9 mouse cellular contexts compared by ENCODE assay signal in the genomic region with DNA sequence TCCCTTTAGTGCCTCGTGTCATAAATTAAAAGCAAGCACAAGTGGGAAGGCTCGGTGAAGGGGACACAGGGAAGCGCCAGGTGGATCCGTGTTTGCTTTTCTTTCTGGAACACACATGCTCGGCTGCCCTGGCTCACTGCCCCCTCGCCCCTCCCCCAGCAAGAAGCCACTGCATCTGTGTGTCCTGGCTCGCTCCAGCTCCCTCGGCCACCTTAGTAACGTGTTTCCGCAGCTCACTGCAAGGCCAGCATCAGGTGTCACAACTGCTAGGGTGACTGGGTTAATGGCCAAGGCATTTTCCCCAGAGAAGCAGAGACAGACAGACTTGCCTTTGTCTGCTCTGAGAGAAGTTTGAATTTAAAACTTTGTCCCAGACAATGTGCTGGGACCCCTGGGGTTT.
A peak's percentile ranks its signal among the peaks of the same experiment; 100 is the strongest.
DNase-seq lines count a peak whose midpoint lies in the region; ATAC-seq and TF ChIP-seq lines count a peak whose summit lies in the region.
"Had no signal": no experiment of that assay in that cellular context is flagged by ENCODE, and none has a peak within 500 bp of the region (broad histone marks: within the 10 kb centered on the region; RNA-seq: fewer than 3 reads in every experiment).

No protein-coding gene starts in this region.

- no peak overlapping the region for H3K4me2 ChIP-seq in embryonic facial prominence, embryonic 11.5 days (ENCODE audit: low read depth, low read length)
- H3K4me2 ChIP-seq in stomach, postnatal 0 days (replicated peaks; ENCODE audit: low read depth): no peak overlapping the region

- peak; percentile 57 to 72 for DNase-seq in kidney, postnatal 4 days
- DNase-seq in kidney, adult 11 months: no peak
- no peak for DNase-seq in embryonic facial prominence, embryonic 11.5 days (ENCODE audit: low spot score)
- peak; percentile 72 for DNase-seq in gastrocnemius, postnatal 25 days
- peak; percentile 60 for DNase-seq in neural tube, embryonic 10.5 days (ENCODE audit: extremely low spot score, low spot score)
- DNase-seq in stomach, postnatal 0 days (ENCODE audit: low spot score): no peak
- DNase-seq in c-Kit-positive CD71-positive TER-119-positive erythroid progenitor cells, embryonic 14.5 days (ENCODE audit: low spot score): no peak
- DNase-seq in adrenal gland, postnatal 25 days: no peak
- DNase-seq: heart, postnatal 36 days had no signal

- no peak overlapping the region for H3K4me3 ChIP-seq in embryonic facial prominence, embryonic 11.5 days (ENCODE audit: low read depth, low read length)
- no peak overlapping the region for H3K4me3 ChIP-seq in stomach, postnatal 0 days (ENCODE audit: low read depth, low read length)

- H3K27ac ChIP-seq in embryonic facial prominence, embryonic 11.5 days (replicated peaks; ENCODE audit: low read depth, low read length): no peak overlapping the region
- H3K27ac ChIP-seq in stomach, postnatal 0 days (replicated peaks): no peak overlapping the region

- H3K9me3 ChIP-seq in embryonic facial prominence, embryonic 11.5 days (replicated peaks; ENCODE audit: control insufficient read depth, low read length): no peaks in the 10 kb centered on the region
- H3K9me3 ChIP-seq in stomach, postnatal 0 days (ENCODE audit: control insufficient read depth, low read length): no peaks in the 10 kb centered on the region

- 0 out of 2 replicates have a peak overlapping the region, but pooled peaks have one; percentile 23 for H3K9ac ChIP-seq in embryonic facial prominence, embryonic 11.5 days (replicated peaks; ENCODE audit: low read length)
- no peak overlapping the region for H3K9ac ChIP-seq in stomach, postnatal 0 days (ENCODE audit: low read length)

- TF ChIP-seq CTCF in stomach, postnatal 0 days (IDR thresholded peaks at IDR 0.05; ENCODE audit: low read depth): no peak

- H3K4me1 ChIP-seq in embryonic facial prominence, embryonic 11.5 days (ENCODE audit: control insufficient read depth, insufficient read depth, low read length): peaks cover 4% of the 10 kb centered on the region
- H3K4me1 ChIP-seq in stomach, postnatal 0 days (replicated peaks; ENCODE audit: control insufficient read depth, insufficient read depth): 0 out of 2 replicates have a peak, but pooled peaks cover 2% of the 10 kb centered on the region

- H3K27me3 ChIP-seq in embryonic facial prominence, embryonic 11.5 days (ENCODE audit: control insufficient read depth, insufficient read depth, low read length): no peaks in the 10 kb centered on the region
- no peaks in the 10 kb centered on the region for H3K27me3 ChIP-seq in stomach, postnatal 0 days (ENCODE audit: control insufficient read depth, insufficient read depth, low read length)

- no peak for ATAC-seq in embryonic facial prominence, embryonic 11.5 days (replicated peaks; ENCODE audit: insufficient number of reproducible peaks, low FRiP score, low TSS enrichment, low read depth)
- ATAC-seq in stomach, postnatal 0 days (ENCODE audit: low FRiP score, low TSS enrichment): no peak

- H3K36me3 ChIP-seq in embryonic facial prominence, embryonic 11.5 days (replicated peaks; ENCODE audit: control insufficient read depth, insufficient read depth, low read depth, low read length): no peaks in the 10 kb centered on the region
- no peaks in the 10 kb centered on the region for H3K36me3 ChIP-seq in stomach, postnatal 0 days (ENCODE audit: control insufficient read depth, insufficient read depth, low read length)

- no peak for TF ChIP-seq EP300 in stomach, postnatal 0 days (optimal IDR thresholded peaks at IDR 0.05)

- WGBS in embryonic facial prominence, embryonic 11.5 days: 16% methylated on average over 10 of the region's 10 CpGs
- WGBS in stomach, postnatal 0 days: 31% methylated on average over 10 of the region's 10 CpGs

Comparison
In these comparisons a context has a peak if more than half of its experiments do, and no peak if none do; other contexts are left out.
1. DNase-seq: peak in kidney, postnatal 4 days (2 of 2), gastrocnemius, postnatal 25 days (single experiment) and neural tube, embryonic 10.5 days (single experiment); none in kidney, adult 11 months (single experiment), embryonic facial prominence, embryonic 11.5 days (single experiment), stomach, postnatal 0 days (single experiment), c-Kit-positive CD71-positive TER-119-positive erythroid progenitor cells, embryonic 14.5 days (single experiment) and adrenal gland, postnatal 25 days (single experiment).